Mouse (Mus musculus): ENCODE measurements around the gene Pvr. TPM values are rescaled to one million over a fixed set of nuclear protein-coding genes. Genes with fewer than 3 reads are reported as not detected.
"Not testable (repeated sequence)": the region's sequence is repeated elsewhere in the genome, so short reads cannot be mapped to it uniquely, and the experiment has no call there.

Gene Pvr
- polyA plus RNA-seq, 1 experiment: 74.9 TPM

GRCm38 (mm10) chr7:19937229-19937821 is 16.4 kb upstream of the Pvr start:
- Histone ChIP-seq H3K27me3 (ENCODE audit: control insufficient read depth, insufficient read depth, low read length) (no peaks in the 10 kb centered on the region), H3K4me3 (ENCODE audit: control insufficient read depth, insufficient read depth, low read length) (no peak overlapping the region), H3K27ac (ENCODE audit: control insufficient read depth, insufficient read depth, low read length) (no peak overlapping the region), H3K36me3 (ENCODE audit: control insufficient read depth, insufficient read depth, low read length) (no peaks in the 10 kb centered on the region), H3K4me1 (replicated peaks; ENCODE audit: control insufficient read depth, insufficient read depth, low read length) (peaks cover 74% of the 10 kb centered on the region)
- DNase-seq: no peak
- TF ChIP-seq POLR2A (IDR thresholded peaks at IDR 0.05; ENCODE audit: control insufficient read depth, extremely low read depth, insufficient read depth, low read length, poor library complexity) (no peak), CTCF (IDR thresholded peaks at IDR 0.05; ENCODE audit: borderline replicate concordance, control insufficient read depth, extremely low read depth, insufficient read depth, low read length, poor library complexity) (no peak)
- WGBS: 84% methylated on average over 11 of the region's 11 CpGs

GRCm38 (mm10) chr7:19935961-19936360 is 15.0 kb upstream of the Pvr start:
- Histone ChIP-seq H3K27ac (ENCODE audit: control insufficient read depth, insufficient read depth, low read length) (peak overlapping the region; percentile 94), H3K36me3 (ENCODE audit: control insufficient read depth, insufficient read depth, low read length) (no peaks in the 10 kb centered on the region), H3K27me3 (ENCODE audit: control insufficient read depth, insufficient read depth, low read length) (no peaks in the 10 kb centered on the region), H3K4me1 (replicated peaks; ENCODE audit: control insufficient read depth, insufficient read depth, low read length) (peaks cover 75% of the 10 kb centered on the region), H3K4me3 (ENCODE audit: control insufficient read depth, insufficient read depth, low read length) (no peak overlapping the region)
- DNase-seq: no peak
- no peak for TF ChIP-seq CTCF (IDR thresholded peaks at IDR 0.05; ENCODE audit: borderline replicate concordance, control insufficient read depth, extremely low read depth, insufficient read depth, low read length, poor library complexity)
- no peak for TF ChIP-seq POLR2A (IDR thresholded peaks at IDR 0.05; ENCODE audit: control insufficient read depth, extremely low read depth, insufficient read depth, low read length, poor library complexity)
- 73% methylated on average over 6 of the region's 6 CpGs for WGBS

GRCm38 (mm10) chr7:19935171-19935751 is 14.3 kb upstream of the Pvr start:
- peak; percentile 71 for DNase-seq
- Histone ChIP-seq H3K27ac (ENCODE audit: control insufficient read depth, insufficient read depth, low read length) (peak overlapping the region; percentile 94), H3K4me1 (replicated peaks; ENCODE audit: control insufficient read depth, insufficient read depth, low read length) (peaks cover 74% of the 10 kb centered on the region), H3K27me3 (ENCODE audit: control insufficient read depth, insufficient read depth, low read length) (no peaks in the 10 kb centered on the region), H3K4me3 (ENCODE audit: control insufficient read depth, insufficient read depth, low read length) (peak overlapping the region; percentile 10), H3K36me3 (ENCODE audit: control insufficient read depth, insufficient read depth, low read length) (no peaks in the 10 kb centered on the region)
- 4% methylated on average over 20 of the region's 20 CpGs for WGBS
- no peak for TF ChIP-seq POLR2A (IDR thresholded peaks at IDR 0.05; ENCODE audit: control insufficient read depth, extremely low read depth, insufficient read depth, low read length, poor library complexity)
- TF ChIP-seq CTCF (IDR thresholded peaks at IDR 0.05; ENCODE audit: borderline replicate concordance, control insufficient read depth, extremely low read depth, insufficient read depth, low read length, poor library complexity): no peak

- Histone ChIP-seq H3K27ac (ENCODE audit: control insufficient read depth, insufficient read depth, low read length) (peak overlapping the region; percentile 94), H3K4me3 (ENCODE audit: control insufficient read depth, insufficient read depth, low read length) (peak overlapping the region; percentile 5)
- peak; percentile 73 for DNase-seq
Measured at GRCm38 (mm10) chr7:19932877-19933809, 12.2 kb upstream of the Pvr start.

GRCm38 (mm10) chr7:19932133-19932876 is 11.3 kb upstream of the Pvr start:
- H3K27ac ChIP-seq (ENCODE audit: control insufficient read depth, insufficient read depth, low read length): peak overlapping the region; percentile 94
- WGBS: 4% methylated on average over 13 of the region's 13 CpGs
- H3K4me1 ChIP-seq (replicated peaks; ENCODE audit: control insufficient read depth, insufficient read depth, low read length): peaks cover 60% of the 10 kb centered on the region
- DNase-seq: peak; percentile 90
- no peak for TF ChIP-seq CTCF (IDR thresholded peaks at IDR 0.05; ENCODE audit: borderline replicate concordance, control insufficient read depth, extremely low read depth, insufficient read depth, low read length, poor library complexity)
- TF ChIP-seq POLR2A (IDR thresholded peaks at IDR 0.05; ENCODE audit: control insufficient read depth, extremely low read depth, insufficient read depth, low read length, poor library complexity): 0 out of 2 replicates have a peak, but pooled peaks have one; percentile 2
- no peaks in the 10 kb centered on the region for H3K36me3 ChIP-seq (ENCODE audit: control insufficient read depth, insufficient read depth, low read length)
- H3K27me3 ChIP-seq (ENCODE audit: control insufficient read depth, insufficient read depth, low read length): no peaks in the 10 kb centered on the region
- peak overlapping the region; percentile 5; the same call in 1 of the 2 replicates for H3K4me3 ChIP-seq (ENCODE audit: control insufficient read depth, insufficient read depth, low read length)

More at GRCm38 (mm10) chr7:19932877-19933809, 12.2 kb upstream of the Pvr start:
- peaks cover 62% of the 10 kb centered on the region for H3K4me1 ChIP-seq (replicated peaks; ENCODE audit: control insufficient read depth, insufficient read depth, low read length)
- TF ChIP-seq CTCF (IDR thresholded peaks at IDR 0.05; ENCODE audit: borderline replicate concordance, control insufficient read depth, extremely low read depth, insufficient read depth, low read length, poor library complexity) (no peak), POLR2A (IDR thresholded peaks at IDR 0.05; ENCODE audit: control insufficient read depth, extremely low read depth, insufficient read depth, low read length, poor library complexity) (no peak)
- no peaks in the 10 kb centered on the region for H3K36me3 ChIP-seq (ENCODE audit: control insufficient read depth, insufficient read depth, low read length)
- WGBS: 3% methylated on average over 21 of the region's 21 CpGs
- no peaks in the 10 kb centered on the region for H3K27me3 ChIP-seq (ENCODE audit: control insufficient read depth, insufficient read depth, low read length)

GRCm38 (mm10) chr7:19930481-19930880 is 9.5 kb upstream of the Pvr start:
- not testable (repeated sequence) for H3K27ac ChIP-seq (ENCODE audit: control insufficient read depth, insufficient read depth, low read length); H3K36me3 ChIP-seq (ENCODE audit: control insufficient read depth, insufficient read depth, low read length); H3K4me3 ChIP-seq (ENCODE audit: control insufficient read depth, insufficient read depth, low read length); H3K27me3 ChIP-seq (ENCODE audit: control insufficient read depth, insufficient read depth, low read length); DNase-seq
- 93% methylated on average over 6 of the region's 6 CpGs for WGBS
- H3K4me1 ChIP-seq (replicated peaks; ENCODE audit: control insufficient read depth, insufficient read depth, low read length): peaks cover 59% of the 10 kb centered on the region
